Mouse (Mus musculus) midbrain, embryonic 10.5 days (tissue): Measurements from ENCODE around the gene Pak2. TPM values are rescaled to one million over a fixed set of nuclear protein-coding genes. Genes with fewer than 3 reads are reported as not detected.
"Not testable (repeated sequence)": the region's sequence is repeated elsewhere in the genome, so short reads cannot be mapped to it uniquely, and the experiment has no call there.

ENCODE experiments used
- DNase-seq: peaks from one replicate; pipeline ENCODE4 v3.0.0-alpha.2; 2017; ENCODE audit warnings: low spot score
- H3K27ac ChIP-seq: fragments of 300-500 bp; sonication (generic); replicated peaks from 2 replicates; pipeline ENCODE4 v1.5.1; 2016; ENCODE audit warnings: mild to moderate bottlenecking
- H3K27me3 ChIP-seq: fragments of 300-500 bp; sonication (generic); 2 replicates; pipeline ENCODE4 v1.6.1; 2016; ENCODE audit warnings: low read depth, mild to moderate bottlenecking; ENCODE audit not compliant: poor library complexity, severe bottlenecking
- H3K36me3 ChIP-seq: fragments of 300-500 bp; sonication (generic); 2 replicates; pipeline ENCODE4 v1.6.1; 2016; ENCODE audit warnings: mild to moderate bottlenecking, moderate library complexity
- H3K4me1 ChIP-seq: fragments of 300-500 bp; sonication (generic); 2 replicates; pipeline ENCODE4 v1.6.1; 2016
- H3K4me3 ChIP-seq: fragments of 300-500 bp; sonication (generic); 2 replicates; pipeline ENCODE4 v1.5.1; 2016; ENCODE audit warnings: mild to moderate bottlenecking, moderate library complexity
- H3K9me3 ChIP-seq: fragments of 300-500 bp; sonication (generic); replicated peaks from 2 replicates; pipeline ENCODE4 v1.6.1; 2016; ENCODE audit warnings: mild to moderate bottlenecking
- WGBS: fragments of 180-500 bp; shearing (Covaris S2); methylation state at CpG from one replicate; pipeline ENCODE4 v1.1.7; 2016; 5-methylcytosine and 5-hydroxymethylcytosine counted together
- polyA plus RNA-seq: library from polyadenylated mRNA; unstranded; fragments of >200 nt; fragmentation: Nextera tagmentation; extraction: Ambion mirVana; gene quantifications from 2 replicates; pipeline ENCODE4 v1.2.1, GENCODE M21; 2016

Pak2 gene
- polyA plus RNA-seq, 1 experiment from 2014 or later: 40.8 TPM

DNA sequence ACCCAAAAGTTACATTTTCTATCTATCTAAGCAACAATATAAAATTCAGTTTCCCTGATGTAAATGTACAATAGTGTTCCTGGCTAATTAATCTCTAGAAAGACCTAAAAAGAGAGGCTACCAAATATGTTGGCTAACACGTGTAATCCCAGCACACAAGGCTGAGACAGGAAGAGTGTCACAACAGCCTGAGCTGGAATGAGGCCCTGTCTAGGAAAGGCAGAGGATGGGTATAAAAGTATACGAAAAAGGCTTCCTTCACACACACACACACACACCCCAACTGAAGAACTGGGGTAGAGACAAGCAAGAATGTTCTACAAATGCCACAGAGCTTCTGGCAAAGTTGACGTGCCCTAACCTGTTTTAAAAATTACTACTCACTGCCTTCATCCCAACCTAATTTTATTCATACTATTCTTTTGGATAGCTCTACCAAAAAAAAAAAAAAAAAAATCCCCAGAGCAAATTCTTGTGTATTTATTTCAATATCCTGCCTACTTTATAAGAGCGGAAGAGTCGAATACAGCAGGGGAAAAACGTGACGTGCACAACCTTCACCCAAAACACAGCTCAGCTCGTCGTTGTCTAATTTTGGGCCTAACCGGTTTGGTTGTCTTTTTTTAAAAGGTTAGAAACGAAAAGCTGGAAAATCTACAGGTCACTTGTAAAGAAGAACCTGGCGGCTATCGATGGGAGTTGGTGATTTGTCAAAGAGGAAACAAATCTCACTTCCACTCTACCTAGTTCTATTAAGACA, 1.3 kb downstream of the Pak2 start:
- Histone ChIP-seq H3K36me3 (peaks cover 34% of the 10 kb centered on the region), H3K4me1 (peaks cover 26% of the 10 kb centered on the region), H3K9me3 (no peaks in the 10 kb centered on the region), H3K27ac (peak overlapping the region; percentile 99), H3K4me3 (peak overlapping the region; percentile 92), H3K27me3 (no peaks in the 10 kb centered on the region)
- WGBS: 24% methylated on average over 13 of the region's 13 CpGs
- DNase-seq: peak; percentile 15

DNA sequence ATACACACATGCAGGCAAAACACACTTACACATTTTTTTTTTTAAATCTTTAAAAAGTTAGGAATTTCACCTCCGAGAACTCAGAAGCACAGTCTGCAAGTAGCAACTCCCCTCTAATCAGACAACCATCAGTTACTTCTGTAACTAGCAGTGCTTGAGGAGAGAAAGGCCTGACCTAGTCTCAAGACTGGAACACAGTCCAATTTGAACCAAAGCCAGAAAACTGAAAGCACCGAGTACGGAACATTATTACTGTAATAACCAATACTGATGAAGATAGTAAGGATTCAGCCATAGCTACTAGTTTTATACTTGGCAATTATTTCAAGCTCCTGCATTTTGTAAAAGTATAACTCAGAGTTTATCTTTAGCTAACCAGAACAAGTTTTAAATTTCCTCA, 2.7 kb downstream of the Pak2 start:
- Histone ChIP-seq H3K36me3 (peaks cover 19% of the 10 kb centered on the region), H3K9me3 (no peaks in the 10 kb centered on the region), H3K27ac (no peak overlapping the region), H3K4me1 (peaks cover 26% of the 10 kb centered on the region), H3K4me3 (peak overlapping the region; percentile 2; the same call in 1 of the 2 replicates), H3K27me3 (no peaks in the 10 kb centered on the region)
- 90% methylated on average over 3 of the region's 3 CpGs for WGBS
- no peak for DNase-seq

DNA sequence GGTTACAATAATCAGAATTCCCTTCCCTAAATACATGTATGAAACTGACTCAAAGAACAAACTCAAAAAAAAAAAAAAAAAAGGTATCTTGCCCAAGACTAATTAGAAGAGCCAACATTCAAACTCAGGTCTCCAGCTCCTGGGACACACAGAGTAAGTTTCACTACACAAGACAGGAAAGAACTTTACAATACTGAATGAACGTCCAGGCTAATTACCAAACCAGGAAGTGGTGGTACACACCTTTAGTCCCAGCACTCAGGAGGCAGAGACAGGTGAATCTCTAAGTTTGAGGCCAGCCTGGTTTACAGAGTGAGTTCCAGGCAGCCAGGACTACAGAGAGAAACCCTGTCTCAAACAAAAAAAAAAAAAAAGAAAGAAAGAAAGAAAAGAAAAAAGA, 3.4 kb downstream of the Pak2 start:
- DNase-seq: no peak
- Histone ChIP-seq H3K9me3 (no peaks in the 10 kb centered on the region), H3K4me3 (no peak overlapping the region), H3K4me1 (peaks cover 26% of the 10 kb centered on the region), H3K36me3 (peaks cover 15% of the 10 kb centered on the region), H3K27me3 (no peaks in the 10 kb centered on the region), H3K27ac (no peak overlapping the region)
- WGBS: 86% methylated on average over 1 of the region's 1 CpGs

DNA sequence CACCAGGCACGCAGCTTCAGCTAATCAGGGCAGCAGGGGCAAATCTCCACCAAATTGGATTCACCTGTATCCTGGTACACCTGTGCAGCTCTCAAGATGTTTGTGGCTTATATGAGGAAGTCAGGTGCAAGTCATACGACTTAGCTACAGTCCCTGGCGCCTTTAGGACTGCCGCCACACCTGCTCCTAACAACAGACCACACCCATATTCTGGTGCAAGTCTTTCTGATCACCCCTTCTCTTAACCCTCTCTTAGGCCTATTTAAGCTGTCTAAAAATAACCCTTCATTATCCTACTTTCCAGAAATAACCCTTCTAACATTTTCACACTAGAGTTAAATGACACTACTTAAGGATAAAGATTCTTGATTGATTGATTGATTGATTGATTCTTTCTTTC, 9.1 kb downstream of the Pak2 start:
- WGBS: 92% methylated on average over 4 of the region's 4 CpGs
- not testable (repeated sequence) for H3K36me3 ChIP-seq, DNase-seq, H3K4me1 ChIP-seq, H3K4me3 ChIP-seq, H3K27me3 ChIP-seq, H3K9me3 ChIP-seq, H3K27ac ChIP-seq

- H3K27me3 ChIP-seq: no peaks in the 10 kb centered on the region
- no peaks in the 10 kb centered on the region for H3K4me1 ChIP-seq
- 88% methylated on average over 12 of the region's 12 CpGs for WGBS
- no peak overlapping the region for H3K4me3 ChIP-seq
- no peak overlapping the region for H3K27ac ChIP-seq
- H3K9me3 ChIP-seq: no peaks in the 10 kb centered on the region
- no peak for DNase-seq
- peaks cover 7% of the 10 kb centered on the region; the same call in 1 of the 2 replicates for H3K36me3 ChIP-seq
These were observed 10.5 kb downstream of the Pak2 start for GRCm38 (mm10) chr16:32068389-32069300.

DNA sequence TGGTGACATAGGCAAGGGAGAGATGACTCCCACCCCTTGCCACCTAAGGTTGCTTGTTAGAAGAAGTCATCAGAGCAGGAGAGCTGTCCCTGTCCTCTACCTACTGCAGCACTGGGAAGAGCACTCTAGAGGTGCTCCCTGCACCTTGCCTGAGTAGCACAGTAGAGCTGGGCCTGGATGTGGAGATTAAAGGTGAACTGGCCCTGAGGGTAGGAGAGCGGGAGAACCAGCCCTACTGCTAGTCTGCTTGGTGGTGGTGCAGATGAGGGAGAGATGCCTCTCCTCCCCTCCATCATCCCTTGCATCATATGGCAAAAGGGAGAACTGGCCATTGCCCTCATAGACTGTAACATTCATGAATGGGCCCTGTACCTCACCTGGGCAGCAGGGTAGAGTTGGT, 12.2 kb downstream of the Pak2 start:
- H3K27ac ChIP-seq: no peak overlapping the region
- H3K9me3 ChIP-seq: no peaks in the 10 kb centered on the region
- no peak for DNase-seq
- no peaks in the 10 kb centered on the region for H3K4me1 ChIP-seq
- no peak overlapping the region for H3K4me3 ChIP-seq
- WGBS: 100% methylated on average over 1 of the region's 1 CpGs
- no peaks in the 10 kb centered on the region for H3K27me3 ChIP-seq
- H3K36me3 ChIP-seq: no peaks in the 10 kb centered on the region

- Histone ChIP-seq H3K4me3 (no peak overlapping the region), H3K4me1 (no peaks in the 10 kb centered on the region), H3K36me3 (no peaks in the 10 kb centered on the region), H3K27ac (no peak overlapping the region), H3K9me3 (no peaks in the 10 kb centered on the region), H3K27me3 (no peaks in the 10 kb centered on the region)
- 90% methylated on average over 7 of the region's 7 CpGs for WGBS
- DNase-seq: no peak
These were observed 15.2 kb downstream of the Pak2 start for GRCm38 (mm10) chr16:32063900-32064299.

- WGBS: 85% methylated on average over 2 of the region's 2 CpGs
- Histone ChIP-seq H3K27me3 (no peaks in the 10 kb centered on the region), H3K9me3 (no peaks in the 10 kb centered on the region), H3K4me3 (no peak overlapping the region), H3K27ac (no peak overlapping the region), H3K4me1 (no peaks in the 10 kb centered on the region), H3K36me3 (no peaks in the 10 kb centered on the region)
- DNase-seq: no peak
These were observed 16.9 kb downstream of the Pak2 start for GRCm38 (mm10) chr16:32062226-32062625.

GRCm38 (mm10) chr16:32059840-32060523, 19.2 kb downstream of the Pak2 start:
- no peak for DNase-seq
- Histone ChIP-seq H3K9me3 (no peaks in the 10 kb centered on the region), H3K27me3 (no peaks in the 10 kb centered on the region), H3K4me3 (no peak overlapping the region), H3K36me3 (no peaks in the 10 kb centered on the region), H3K4me1 (no peaks in the 10 kb centered on the region), H3K27ac (no peak overlapping the region)
- WGBS: 84% methylated on average over 6 of the region's 6 CpGs

GRCm38 (mm10) chr16:32058817-32059216, 20.3 kb downstream of the Pak2 start:
- H3K27ac ChIP-seq: no peak overlapping the region
- WGBS: 90% methylated on average over 5 of the region's 5 CpGs
- H3K4me1 ChIP-seq: no peaks in the 10 kb centered on the region
- no peak overlapping the region for H3K4me3 ChIP-seq
- no peaks in the 10 kb centered on the region for H3K9me3 ChIP-seq
- no peaks in the 10 kb centered on the region for H3K27me3 ChIP-seq
- no peaks in the 10 kb centered on the region for H3K36me3 ChIP-seq
- no peak for DNase-seq

- no peaks in the 10 kb centered on the region for H3K4me1 ChIP-seq
- DNase-seq: no peak
- H3K4me3 ChIP-seq: no peak overlapping the region
- H3K27ac ChIP-seq: no peak overlapping the region
- H3K27me3 ChIP-seq: no peaks in the 10 kb centered on the region
- H3K36me3 ChIP-seq: peaks cover 93% of the 10 kb centered on the region
- H3K9me3 ChIP-seq: no peaks in the 10 kb centered on the region
- WGBS: 94% methylated on average over 4 of the region's 4 CpGs
These were observed 36.8 kb downstream of the Pak2 start for GRCm38 (mm10) chr16:32042367-32042766.

DNA sequence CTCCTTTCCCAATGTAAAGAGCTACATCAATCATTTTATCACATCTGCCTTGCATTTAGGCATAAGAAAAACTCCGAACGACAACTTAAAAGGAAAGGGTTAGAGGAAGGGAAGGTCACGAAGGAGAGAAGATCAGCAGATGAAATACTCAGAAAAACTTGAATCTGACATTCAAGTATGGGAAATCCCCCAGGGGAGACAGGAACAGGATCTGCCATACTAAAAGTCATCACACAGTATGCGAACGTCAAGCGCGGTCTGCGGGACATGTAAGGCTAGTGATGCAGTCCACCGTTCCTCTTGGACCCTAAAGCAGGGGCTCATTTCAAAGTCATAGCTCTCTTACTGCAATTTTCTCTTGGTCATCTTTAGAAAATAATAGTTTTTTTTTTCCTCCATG, 59.5 kb downstream of the Pak2 start:
- no peak for DNase-seq
- WGBS: 92% methylated on average over 9 of the region's 9 CpGs
- peaks cover 96% of the 10 kb centered on the region for H3K36me3 ChIP-seq
- H3K4me3 ChIP-seq: no peak overlapping the region
- H3K27me3 ChIP-seq: no peaks in the 10 kb centered on the region
- H3K4me1 ChIP-seq: no peaks in the 10 kb centered on the region
- H3K9me3 ChIP-seq: no peaks in the 10 kb centered on the region
- H3K27ac ChIP-seq: no peak overlapping the region
